Mouse (Mus musculus) MEL (cell line): ENCODE results near the gene Olfr933.

ENCODE experiments used
- POLR2A ChIP-seq, 2 experiments: IDR thresholded peaks; 2 replicates each; pipeline ENCODE4 v1.6.1; 2011 to 2012; ENCODE audit warnings: low read length in 2 of 2, mild to moderate bottlenecking in 2 of 2, control low read depth in 1 of 2, improper control_type of control experiment in 1 of 2, low read depth in 1 of 2, moderate library complexity in 1 of 2; ENCODE audit not compliant: control insufficient read depth in 1 of 2, insufficient read depth in 1 of 2, poor library complexity in 1 of 2
- UBTF ChIP-seq: IDR thresholded peaks from 2 replicates; pipeline ENCODE4 v1.6.1; 2012; ENCODE audit warnings: low read depth, mild to moderate bottlenecking, inconsistent platforms, low read length, improper control_type of control experiment, moderate library complexity, borderline replicate concordance; ENCODE audit not compliant: insufficient read depth

DNA sequence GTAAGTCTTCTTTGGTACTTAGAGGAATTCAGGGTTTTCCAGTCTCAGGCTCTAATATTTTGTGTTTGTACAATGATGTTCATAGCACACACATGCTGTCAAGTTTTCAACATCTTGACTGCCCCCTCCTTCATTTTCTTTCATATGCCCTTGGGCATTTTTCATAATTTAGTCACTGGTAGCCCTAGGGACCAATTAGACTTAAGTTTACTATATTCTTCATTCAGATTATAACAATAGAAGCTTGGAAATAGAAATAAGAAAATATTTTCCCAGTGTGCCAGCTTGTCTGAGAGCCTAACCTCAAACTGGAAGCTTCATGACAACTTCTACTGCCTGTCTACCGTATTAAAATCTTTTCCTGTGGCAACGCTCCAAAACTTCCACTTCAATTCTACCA lies 16.1 kb downstream of the Olfr933 start, which contains the start of gene Olfr934:
- TF ChIP-seq POLR2A (IDR thresholded peaks at IDR 0.05; ENCODE audit: control insufficient read depth in 1 of 2, insufficient read depth in 1 of 2, low read depth in 1 of 2, low read length in 2 of 2, poor library complexity in 1 of 2) (no peak), UBTF (no peak)
